Mouse (Mus musculus) cerebellum, adult 8-10 months (tissue): ENCODE data around the gene Tbxas1.

ENCODE experiments used
- DNase-seq: peaks from one replicate; pipeline ENCODE4 v3.0.0; 2022

The Tbxas1 gene

GRCm38 (mm10) chr6:38860301-38860700 is 14.9 kb upstream of the Tbxas1 start:
- DNase-seq = no peak

- DNase-seq = no peak
These were observed 11.6 kb upstream of the Tbxas1 start for GRCm38 (mm10) chr6:38863595-38863994.

- no peak for DNase-seq
These were observed 9.4 kb upstream of the Tbxas1 start for GRCm38 (mm10) chr6:38865805-38866204.

GRCm38 (mm10) chr6:38866357-38866756 is 8.8 kb upstream of the Tbxas1 start:
- no peak for DNase-seq

- no peak for DNase-seq
These were observed 8.4 kb upstream of the Tbxas1 start for GRCm38 (mm10) chr6:38866761-38867160.

GRCm38 (mm10) chr6:38867291-38867690 is 7.9 kb upstream of the Tbxas1 start:
- no peak for DNase-seq

GRCm38 (mm10) chr6:38868974-38869373 is 6.2 kb upstream of the Tbxas1 start:
- no peak for DNase-seq

GRCm38 (mm10) chr6:38870070-38870469 is 5.1 kb upstream of the Tbxas1 start:
- DNase-seq = no peak

GRCm38 (mm10) chr6:38871051-38871450 is 4.2 kb upstream of the Tbxas1 start:
- DNase-seq = no peak

GRCm38 (mm10) chr6:38873316-38873715 is 1.9 kb upstream of the Tbxas1 start:
- no peak for DNase-seq

GRCm38 (mm10) chr6:38874035-38874434 is 1.2 kb upstream of the Tbxas1 start:
- peak; percentile 61 for DNase-seq

GRCm38 (mm10) chr6:38874565-38875257 is 493 bp upstream of the Tbxas1 start:
- no peak for DNase-seq

GRCm38 (mm10) chr6:38876071-38876911 is 1.1 kb downstream of the Tbxas1 start, which contains the start of gene Hipk2:
Hipk2 (minus strand) TSS chr6:38876165.
- DNase-seq = peak; percentile 66

GRCm38 (mm10) chr6:38877674-38878073 is 2.5 kb downstream of the Tbxas1 start:
- no peak for DNase-seq

- DNase-seq = no peak
These were observed 6.3 kb downstream of the Tbxas1 start for GRCm38 (mm10) chr6:38881468-38881867.

- no peak for DNase-seq
These were observed 6.8 kb downstream of the Tbxas1 start for GRCm38 (mm10) chr6:38881975-38882374.

- DNase-seq = peak; percentile 31
These were observed 7.5 kb downstream of the Tbxas1 start for GRCm38 (mm10) chr6:38882728-38883171.

- no peak for DNase-seq
These were observed 9.3 kb downstream of the Tbxas1 start for GRCm38 (mm10) chr6:38884482-38884881.

- DNase-seq = no peak
These were observed 9.9 kb downstream of the Tbxas1 start for GRCm38 (mm10) chr6:38885132-38885531.

GRCm38 (mm10) chr6:38887436-38887835 is 12.2 kb downstream of the Tbxas1 start:
- no peak for DNase-seq

- no peak for DNase-seq
These were observed 14.0 kb downstream of the Tbxas1 start for GRCm38 (mm10) chr6:38889156-38889555.

GRCm38 (mm10) chr6:38892017-38892416 is 16.8 kb downstream of the Tbxas1 start:
- no peak for DNase-seq

GRCm38 (mm10) chr6:38893615-38894014 is 18.4 kb downstream of the Tbxas1 start:
- no peak for DNase-seq

- no peak for DNase-seq
These were observed 24.9 kb downstream of the Tbxas1 start for GRCm38 (mm10) chr6:38900073-38900472.
